Mouse (Mus musculus) retina, postnatal 1 day (tissue): ENCODE data around the gene Tmem230.
A peak's percentile ranks its signal among the peaks of the same experiment; 100 is the strongest.

ENCODE experiments used
- DNase-seq: peaks from one replicate; pipeline ENCODE4 v3.0.0-alpha.2; 2012

Gene Tmem230

DNA sequence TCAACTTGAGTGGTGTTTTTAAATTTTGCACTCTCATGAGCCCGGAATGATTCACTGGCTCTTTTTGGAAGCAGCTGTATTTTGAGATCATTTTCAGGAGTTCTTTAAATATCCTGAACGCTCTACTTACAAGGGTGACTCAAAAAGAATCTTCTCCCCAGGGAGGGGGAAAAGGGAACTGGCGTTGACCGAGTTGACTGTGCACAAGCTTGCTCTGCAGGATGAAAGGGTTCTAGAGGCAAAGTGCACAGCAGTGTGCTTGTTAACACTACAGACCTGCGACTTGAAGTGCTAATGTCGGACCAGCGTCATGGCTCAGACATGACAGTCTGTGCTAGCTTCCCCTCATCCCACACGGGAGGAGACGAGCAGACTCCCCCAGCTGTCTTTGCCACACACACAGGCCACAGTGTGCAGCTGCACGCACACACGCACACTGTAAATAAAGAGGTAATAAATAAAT lies 26.0 kb downstream of the Tmem230 start:
- DNase-seq: no peak

DNA sequence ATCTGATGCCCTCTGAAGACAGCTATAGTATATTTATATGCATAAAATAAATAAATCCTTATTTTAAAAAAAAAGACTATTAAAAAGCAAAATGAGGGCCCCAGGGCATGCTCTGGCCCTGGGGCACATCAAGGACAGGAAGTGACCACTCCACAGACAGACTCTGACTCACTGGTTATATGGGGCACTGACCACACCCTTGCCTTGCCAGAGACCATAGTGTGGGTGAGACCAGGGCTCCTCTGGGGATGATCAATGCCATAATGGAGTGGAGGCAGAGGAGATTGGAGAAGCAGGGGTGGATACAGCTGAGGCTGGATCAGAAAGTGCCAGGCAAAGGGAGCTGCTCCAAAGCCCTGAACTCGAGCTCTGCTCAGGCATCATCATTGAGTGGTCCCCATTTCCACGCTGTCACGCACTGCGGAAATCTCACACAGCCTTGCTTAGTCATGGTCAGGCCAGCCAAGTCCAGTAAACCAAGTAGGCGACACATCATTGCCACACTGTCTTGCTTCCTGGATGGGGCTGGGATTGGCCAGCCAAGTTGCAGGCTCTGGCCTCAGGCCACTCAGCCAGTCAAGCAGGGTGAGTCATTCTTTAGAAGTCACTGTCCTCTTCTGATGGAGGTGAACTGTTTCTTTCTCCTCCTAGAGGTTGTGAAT lies 35.5 kb downstream of the Tmem230 start:
- DNase-seq: no peak

DNA sequence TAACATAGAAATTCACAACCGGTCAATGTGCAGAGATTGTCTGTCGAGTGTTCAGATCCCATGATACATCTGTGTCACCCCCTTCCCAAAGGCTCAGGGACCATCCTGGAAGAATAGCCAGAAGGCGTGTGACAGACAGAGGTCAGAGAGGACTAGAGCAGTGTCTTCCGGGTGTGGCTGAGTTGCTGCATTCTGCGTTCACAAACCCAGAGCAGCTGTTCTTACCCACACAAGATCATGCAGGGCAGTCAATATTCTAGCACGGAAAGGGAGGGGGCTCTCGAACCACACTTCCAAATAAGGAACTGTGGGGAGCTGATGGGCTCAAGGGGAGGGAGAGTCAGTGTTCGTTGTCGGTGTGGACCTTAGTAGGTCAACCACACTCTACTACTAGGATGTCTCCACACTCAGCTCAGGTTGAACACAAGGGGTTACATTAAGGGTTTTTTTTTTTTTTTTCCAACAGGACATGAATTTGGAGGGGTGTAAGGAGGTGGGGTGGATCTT lies 36.7 kb downstream of the Tmem230 start:
- peak; percentile 4 for DNase-seq

DNA sequence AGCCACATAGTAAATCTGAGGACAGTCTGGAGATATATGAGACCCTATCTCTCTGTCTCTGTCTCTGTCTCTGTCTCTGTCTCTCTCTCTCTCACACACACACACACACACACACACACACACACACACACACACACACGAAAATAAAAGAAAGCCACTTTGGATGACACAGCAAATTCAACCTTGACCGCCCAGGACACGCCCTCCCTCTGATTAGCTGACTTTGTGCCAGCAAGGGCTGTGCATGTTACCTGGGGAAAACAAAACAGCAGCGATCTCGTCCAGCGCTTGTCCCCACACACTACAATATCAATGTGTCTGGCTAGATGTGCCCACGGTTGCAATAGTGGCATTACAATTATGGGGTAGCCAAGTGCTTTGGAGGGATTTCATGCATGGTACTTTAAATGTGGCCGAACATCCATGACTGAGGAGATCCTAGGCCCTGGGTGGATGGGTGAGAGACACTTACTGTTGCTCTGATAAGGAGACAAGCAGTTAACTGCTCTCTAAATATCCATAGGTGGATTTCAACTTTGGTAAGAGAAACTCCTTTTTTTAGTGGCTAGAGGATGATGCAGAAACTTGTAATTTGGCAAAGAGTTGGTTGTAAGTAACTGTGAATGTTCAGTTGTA lies 39.2 kb downstream of the Tmem230 start:
- DNase-seq: no peak

DNA sequence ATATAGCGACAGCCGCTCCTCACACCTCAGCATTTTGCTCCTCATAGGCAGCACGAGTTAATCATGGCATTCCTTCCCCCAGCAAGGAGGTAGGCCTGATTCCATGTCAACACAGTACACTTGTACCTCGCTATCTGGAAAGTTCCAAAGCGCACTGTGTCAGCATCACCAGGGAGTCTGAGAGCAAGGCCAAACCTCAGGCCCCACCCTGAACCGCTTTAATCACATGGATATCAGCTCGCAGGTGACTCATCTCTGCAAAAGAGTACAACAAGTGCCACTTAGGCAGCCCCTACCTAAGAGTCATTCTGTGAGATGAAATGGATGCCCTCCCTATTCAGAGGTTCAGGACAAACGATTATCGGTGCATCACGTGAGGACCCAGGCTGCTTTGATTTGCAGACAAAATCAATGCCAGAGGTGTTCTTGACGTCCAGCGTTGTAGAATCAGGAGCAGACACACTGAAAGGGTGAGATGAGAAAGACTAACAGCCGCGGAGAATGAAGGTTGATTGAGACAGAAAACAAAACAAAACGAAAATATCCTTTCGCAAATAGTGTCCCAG lies 41.2 kb downstream of the Tmem230 start:
- DNase-seq: no peak

DNA sequence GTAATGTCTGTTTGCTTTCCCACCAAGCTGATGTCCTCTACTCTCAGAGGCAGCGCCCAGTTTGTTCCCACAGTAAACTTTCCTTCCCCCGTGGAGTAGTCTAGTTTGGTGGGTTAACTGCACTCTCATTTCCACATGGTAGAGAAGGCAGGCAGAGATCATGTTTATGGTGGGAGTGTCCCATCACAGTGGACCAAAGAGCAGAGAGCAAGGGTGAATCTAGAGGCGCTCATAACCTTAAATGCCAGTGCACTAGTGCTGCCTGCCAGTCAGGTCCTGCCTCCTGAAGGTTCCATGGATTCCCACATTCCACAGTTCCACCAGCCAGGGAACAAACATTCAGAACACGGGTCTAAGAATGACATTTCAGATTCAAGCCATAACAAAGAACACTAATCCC lies 42.1 kb downstream of the Tmem230 start:
- DNase-seq: no peak

DNA sequence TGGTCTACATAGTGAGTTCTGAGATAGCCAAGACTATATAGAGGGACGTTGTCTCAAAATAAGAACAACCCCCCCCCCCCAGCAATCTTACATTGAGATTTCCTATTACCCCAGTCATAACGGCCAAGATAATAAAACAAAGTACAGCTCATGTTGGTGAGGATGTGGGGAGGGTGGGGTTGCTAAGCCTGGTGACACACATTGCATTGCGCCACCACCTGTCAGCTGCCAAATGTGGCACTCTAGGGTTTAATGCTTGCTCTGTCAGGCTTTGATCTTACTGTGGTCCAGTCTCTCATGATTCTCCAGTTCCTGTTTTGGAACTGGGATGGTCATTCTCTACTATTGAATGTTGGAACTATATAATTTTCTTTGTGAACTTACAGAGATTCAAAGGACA lies 43.8 kb downstream of the Tmem230 start:
- DNase-seq: no peak

DNA sequence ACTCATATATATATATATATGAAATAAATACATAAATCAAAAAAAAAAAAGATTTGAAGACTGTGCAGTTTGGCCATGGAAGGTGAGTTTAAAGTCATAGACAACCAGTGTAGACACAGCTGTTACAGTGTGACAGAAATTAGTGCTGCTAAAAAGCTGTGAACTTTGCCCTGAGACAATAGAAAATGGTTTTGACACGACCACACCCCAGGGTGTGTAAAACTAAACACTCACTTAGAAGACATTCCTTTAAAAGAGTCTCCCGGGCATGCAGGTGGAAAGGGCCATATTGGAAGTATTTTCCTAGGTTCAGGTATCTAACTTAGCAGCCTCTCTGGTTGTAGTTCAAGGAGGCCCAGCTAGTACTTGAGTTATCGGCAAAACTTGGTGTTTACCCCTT lies 44.4 kb downstream of the Tmem230 start:
- no peak for DNase-seq

DNA sequence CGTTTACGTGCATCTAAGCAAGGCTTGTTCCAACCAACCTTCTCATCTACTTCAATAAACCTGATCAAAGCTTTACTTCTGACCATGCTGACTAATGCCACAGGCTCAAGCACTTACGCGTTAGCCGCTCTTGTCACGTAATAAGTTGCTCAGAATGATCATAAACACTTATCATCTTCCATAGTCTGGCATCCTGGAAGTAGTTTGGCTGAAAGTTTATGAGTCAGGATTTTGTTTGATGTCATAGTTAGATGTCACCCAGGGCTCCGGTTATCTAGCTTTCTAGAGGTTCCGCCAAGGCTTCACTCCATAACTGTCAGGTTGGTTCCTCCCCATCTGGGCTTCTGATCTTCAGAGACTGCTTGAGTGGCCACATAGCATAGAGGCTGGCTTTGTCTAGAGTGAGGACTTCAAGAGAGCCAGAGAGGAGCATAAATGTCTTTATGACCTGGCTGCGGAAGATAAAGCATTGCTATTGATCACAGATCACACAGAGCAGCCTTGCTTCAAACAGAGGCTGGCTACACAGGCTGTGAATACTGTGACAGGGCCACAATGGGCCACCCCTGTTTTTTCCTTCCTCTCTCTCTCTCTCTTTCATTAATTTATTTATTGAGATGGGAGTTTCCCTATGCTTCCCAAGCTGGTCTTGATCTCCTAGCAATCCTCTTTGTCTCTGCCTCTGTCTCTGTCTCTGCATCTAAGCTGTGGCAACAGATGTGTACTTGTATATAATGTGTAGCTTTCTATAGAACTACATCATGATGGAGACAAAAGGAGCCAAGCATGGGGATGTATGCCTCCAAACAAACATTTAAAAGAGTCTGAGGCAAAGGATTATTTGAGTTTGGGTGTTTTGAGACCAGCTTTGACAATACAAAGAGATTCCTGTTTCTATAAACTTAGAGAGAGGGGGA lies 49.3 kb downstream of the Tmem230 start:
- DNase-seq: no peak

DNA sequence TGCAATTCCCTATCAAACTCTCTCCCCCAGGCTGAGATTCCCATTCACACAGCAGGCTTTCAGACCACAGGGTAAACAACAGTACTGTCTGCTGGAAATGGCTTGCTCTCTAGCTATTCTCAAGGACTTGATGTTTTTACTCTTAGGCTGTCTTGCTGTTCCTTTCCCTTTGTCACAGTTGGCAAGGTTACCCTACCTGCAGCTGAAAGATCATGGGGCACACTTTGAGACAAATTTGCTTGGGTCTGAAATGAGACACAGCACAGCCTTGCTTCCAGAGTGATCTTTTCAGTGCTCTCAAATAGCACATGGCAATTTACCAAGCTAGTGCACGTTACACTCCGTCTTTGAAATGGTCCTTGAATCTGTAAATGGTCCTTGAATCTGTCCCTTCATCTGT lies 52.0 kb downstream of the Tmem230 start:
- DNase-seq: no peak

DNA sequence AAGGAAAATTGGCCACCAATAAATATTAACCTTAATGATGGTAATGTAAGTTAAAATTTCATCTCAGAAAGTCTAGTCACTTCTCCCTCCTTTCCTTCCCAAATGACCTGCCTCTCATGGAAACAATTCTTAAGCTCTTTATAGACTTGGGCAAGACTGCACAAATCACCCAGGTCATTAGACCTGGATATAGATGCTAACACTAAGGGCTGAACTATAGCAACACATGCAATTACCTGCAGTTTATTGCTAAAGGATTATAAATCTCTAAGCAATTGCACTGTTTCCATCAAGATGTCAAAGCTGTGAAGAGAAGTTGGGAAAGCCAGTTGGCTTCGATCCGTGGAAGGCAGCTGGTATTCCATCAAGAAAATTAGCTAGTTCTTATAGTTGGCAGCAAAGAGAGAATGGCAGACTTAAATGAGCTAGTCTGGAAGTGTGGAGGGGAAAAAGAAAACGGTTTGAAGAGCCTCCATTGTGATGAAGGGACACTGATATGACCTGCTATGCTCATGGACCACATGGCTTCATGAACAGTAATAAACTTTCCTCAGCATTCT lies 56.9 kb downstream of the Tmem230 start:
- no peak for DNase-seq
